ENCODE assay signal across 15 mouse cellular contexts in the genomic region with DNA sequence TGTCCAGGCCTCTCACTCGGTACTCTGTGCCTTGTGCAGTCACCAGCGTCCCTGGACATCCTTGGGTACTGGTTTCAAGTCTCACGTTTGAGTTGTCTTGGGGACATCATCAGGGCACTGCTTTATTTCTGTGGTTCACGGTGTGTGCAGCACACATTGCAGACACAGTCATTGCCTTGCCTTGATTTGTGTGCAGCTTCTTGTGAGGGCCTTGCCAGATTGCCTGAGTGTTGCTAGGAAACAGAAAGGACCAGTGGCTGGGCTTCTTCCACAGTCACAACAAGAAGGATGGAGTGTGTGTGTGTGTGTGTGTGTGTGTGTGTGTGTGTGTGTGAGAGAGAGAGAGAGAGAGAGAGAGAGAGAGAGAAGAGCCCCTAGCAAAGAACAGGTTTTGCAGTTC. TPM values are rescaled to one million over a fixed set of nuclear protein-coding genes. Genes with fewer than 3 reads are reported as not detected.
DNase-seq lines count a peak whose midpoint lies in the region; ATAC-seq lines count a peak whose summit lies in the region.
"Had no signal": no experiment of that assay in that cellular context is flagged by ENCODE, and none has a peak within 500 bp of the region (broad histone marks: within the 10 kb centered on the region; RNA-seq: fewer than 3 reads in every experiment).

No protein-coding gene starts in this region.

- no peak overlapping the region for H3K27ac ChIP-seq in neural tube, embryonic 11.5 days (ENCODE audit: low read depth, low read length)
- 0 out of 2 replicates have a peak overlapping the region, but pooled peaks have one; percentile 20 for H3K27ac ChIP-seq in midbrain, embryonic 12.5 days (replicated peaks)

- no peaks in the 10 kb centered on the region for H3K36me3 ChIP-seq in neural tube, embryonic 11.5 days (ENCODE audit: control insufficient read depth, insufficient read depth, low read length)
- peaks cover 5% of the 10 kb centered on the region; the same call in 1 of the 2 replicates for H3K36me3 ChIP-seq in midbrain, embryonic 12.5 days

- H3K27me3 ChIP-seq in neural tube, embryonic 11.5 days (ENCODE audit: control insufficient read depth, insufficient read depth, low read length), result no peaks in the 10 kb centered on the region
- H3K27me3 ChIP-seq in midbrain, embryonic 12.5 days, result no peaks in the 10 kb centered on the region

- no peak overlapping the region for H3K4me3 ChIP-seq in neural tube, embryonic 11.5 days (ENCODE audit: low read depth, low read length)
- no peak overlapping the region for H3K4me3 ChIP-seq in midbrain, embryonic 12.5 days

- no peak for DNase-seq in frontal cortex, postnatal 25 days (ENCODE audit: low spot score in 2 of 2)
- no peak for DNase-seq in neural tube, embryonic 11.5 days (ENCODE audit: low spot score)
- DNase-seq in neural tube, embryonic 10.5 days (ENCODE audit: extremely low spot score, low spot score), result no peak
- peak; percentile 69 for DNase-seq in telencephalon, adult 2 months (ENCODE audit: low read depth, low spot score)
- no peak for DNase-seq in adrenal gland, adult 2 months
- DNase-seq in spleen, postnatal 36 days (ENCODE audit: low spot score in 2 of 2), result no peak
- DNase-seq: cerebellum, adult 2 months had no signal

- H3K9ac ChIP-seq in neural tube, embryonic 11.5 days (ENCODE audit: low read length), result no peak overlapping the region
- no peak overlapping the region for H3K9ac ChIP-seq in midbrain, embryonic 12.5 days (replicated peaks)

- H3K4me1 ChIP-seq in neural tube, embryonic 11.5 days (ENCODE audit: control insufficient read depth, insufficient read depth, low read length), result peaks cover 2% of the 10 kb centered on the region; the same call in 1 of the 2 replicates
- peaks cover 17% of the 10 kb centered on the region; the same call in 1 of the 2 replicates for H3K4me1 ChIP-seq in midbrain, embryonic 12.5 days

- no peak overlapping the region for H3K4me2 ChIP-seq in neural tube, embryonic 11.5 days (ENCODE audit: low read depth)
- H3K4me2 ChIP-seq in midbrain, embryonic 12.5 days (replicated peaks), result no peak overlapping the region
- H3K4me2 ChIP-seq: liver, embryonic 11.5 days had no signal

- 80% methylated on average over 4 of the region's 4 CpGs for WGBS in neural tube, embryonic 11.5 days
- WGBS in midbrain, embryonic 12.5 days, result 80% methylated on average over 4 of the region's 4 CpGs

- H3K9me3 ChIP-seq in neural tube, embryonic 11.5 days (ENCODE audit: control insufficient read depth, low read length), result no peaks in the 10 kb centered on the region
- no peaks in the 10 kb centered on the region for H3K9me3 ChIP-seq in midbrain, embryonic 12.5 days
- H3K9me3 ChIP-seq: G1E had no signal

- peak; percentile 69 for ATAC-seq in frontal cortex, adult (ENCODE audit: low TSS enrichment)
- peak; percentile 38; the same call in 1 of the 2 replicates for ATAC-seq in neural tube, embryonic 11.5 days (ENCODE audit: insufficient read depth, low FRiP score, low TSS enrichment)
- no peak for ATAC-seq in midbrain, embryonic 12.5 days (ENCODE audit: low FRiP score, low read depth)

RNA-seq across cellular contexts. Expression of a gene that starts 42.0 kb away (rescaled TPM):
- polyA plus RNA-seq in neural tube, embryonic 11.5 days (2014; fragmentation: Nextera tagmentation; extraction: Ambion mirVana), result 14.0 and 15.9 TPM in 2 replicates
- polyA plus RNA-seq in midbrain, embryonic 12.5 days (2016; fragmentation: Nextera tagmentation; extraction: Ambion mirVana), result 13.2 and 15.6 TPM in 2 replicates
- total RNA-seq in adrenal gland, adult 2 months (2021), result 10 to 100 TPM; 23.6 to 46.6 TPM
- polyA plus RNA-seq in adrenal gland, adult 2 months (2012; rRNA removed), result 1.5 and 2.6 TPM in 2 replicates

RNA-seq across cellular contexts. Expression of a gene that starts 42.0 kb away (rescaled TPM):
- 0.66 TPM in 1 of 2 replicates, not detected in the other for polyA plus RNA-seq in neural tube, embryonic 11.5 days (2014; fragmentation: Nextera tagmentation; extraction: Ambion mirVana)
- polyA plus RNA-seq in midbrain, embryonic 12.5 days (2016; fragmentation: Nextera tagmentation; extraction: Ambion mirVana), result not detected in 2 replicates
- total RNA-seq in adrenal gland, adult 2 months (2021), result not detected
- polyA plus RNA-seq in adrenal gland, adult 2 months (2012; rRNA removed), result 7.5 and 8.0 TPM in 2 replicates
- total RNA-seq: G1E; left cerebral cortex, adult 18-20 months had no signal
- polyA plus RNA-seq: heart, embryonic 14.5 days; intestine, embryonic 14.5 days; lung, embryonic 16.5 days had no signal

RNA-seq across cellular contexts. Expression of a gene that starts 42.0 kb away (rescaled TPM):
- polyA plus RNA-seq in neural tube, embryonic 11.5 days (2014; fragmentation: Nextera tagmentation; extraction: Ambion mirVana), result 127 and 130 TPM in 2 replicates
- polyA plus RNA-seq in midbrain, embryonic 12.5 days (2016; fragmentation: Nextera tagmentation; extraction: Ambion mirVana), result 109 and 116 TPM in 2 replicates
- 10 to 100 TPM; 94.1 to 98.5 TPM for total RNA-seq in adrenal gland, adult 2 months (2021)
- 26.7 and 26.8 TPM in 2 replicates for polyA plus RNA-seq in adrenal gland, adult 2 months (2012; rRNA removed)
